Mouse (Mus musculus): ENCODE data around the gene Erich2. TPM values are rescaled to one million over a fixed set of nuclear protein-coding genes. Genes with fewer than 3 reads are reported as not detected.
"Not testable (repeated sequence)": the region's sequence is repeated elsewhere in the genome, so short reads cannot be mapped to it uniquely, and the experiment has no call there.

Erich2 gene
- polyA plus RNA-seq, 1 experiment from 2014 or later, result 0.31 TPM

DNA sequence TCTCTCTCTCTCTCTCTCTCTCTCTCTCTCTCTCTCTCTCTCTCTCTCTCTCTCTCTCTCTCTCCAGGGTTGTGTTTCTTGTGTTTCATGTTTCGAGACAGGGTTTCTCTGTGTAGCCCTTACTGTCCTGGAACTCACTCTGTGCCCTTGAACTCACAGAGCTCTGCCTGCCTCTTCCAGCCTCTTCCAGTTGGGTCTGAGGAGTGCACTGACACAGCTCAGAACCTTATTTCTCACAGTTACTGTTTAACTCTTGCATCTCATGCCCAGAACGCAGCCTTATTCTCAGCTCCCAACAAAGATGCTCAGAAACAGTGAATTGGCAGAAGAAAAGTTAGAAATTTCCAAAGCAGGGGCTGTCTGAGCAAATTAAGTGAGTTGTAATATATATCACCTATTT, 2.2 kb upstream of the Erich2 start:
- 43% methylated on average over 2 of the region's 2 CpGs for WGBS (ENCODE audit: insufficient replicate concordance)

GRCm38 (mm10) chr2:70509021-70509632, 508 bp downstream of the Erich2 start:
- Histone ChIP-seq H3K27me3 (ENCODE audit: control insufficient read depth, insufficient read depth, low read length) (no peaks in the 10 kb centered on the region), H3K27ac (ENCODE audit: low read depth, low read length) (peak overlapping the region; percentile 22; the same call in 1 of the 2 replicates), H3K9ac (ENCODE audit: low read depth, low read length) (peak overlapping the region; percentile 64), H3K4me1 (ENCODE audit: control insufficient read depth, insufficient read depth, low read length) (no peaks in the 10 kb centered on the region; the same call in 1 of the 2 replicates), H3K36me3 (ENCODE audit: control insufficient read depth, insufficient read depth, low read length) (no peaks in the 10 kb centered on the region), H3K4me2 (peak overlapping the region; percentile 88), H3K4me3 (ENCODE audit: low read depth, low read length) (peak overlapping the region; percentile 58), H3K9me3 (replicated peaks; ENCODE audit: control insufficient read depth, low read length) (no peaks in the 10 kb centered on the region)
- under 1% methylated on average over 56 of the region's 56 CpGs for whole genome bisulfite sequencing (ENCODE audit: insufficient replicate concordance)
- peak; percentile 91 for ATAC-seq (replicated peaks; ENCODE audit: insufficient number of reproducible peaks, low FRiP score, low TSS enrichment)

More for the DNA sequence above, 2.2 kb upstream of the Erich2 start:
- no peak overlapping the region for H3K4me3 ChIP-seq (ENCODE audit: low read depth, low read length)
- H3K36me3 ChIP-seq (ENCODE audit: control insufficient read depth, insufficient read depth, low read length), result no peaks in the 10 kb centered on the region
- no peak overlapping the region for H3K27ac ChIP-seq (ENCODE audit: low read depth, low read length)
- no peaks in the 10 kb centered on the region for H3K27me3 ChIP-seq (ENCODE audit: control insufficient read depth, insufficient read depth, low read length)
- no peaks in the 10 kb centered on the region; the same call in 1 of the 2 replicates for H3K4me1 ChIP-seq (ENCODE audit: control insufficient read depth, insufficient read depth, low read length)
- no peak for ATAC-seq (replicated peaks; ENCODE audit: insufficient number of reproducible peaks, low FRiP score, low TSS enrichment)
- H3K9ac ChIP-seq (ENCODE audit: low read depth, low read length), result no peak overlapping the region
- no peaks in the 10 kb centered on the region for H3K9me3 ChIP-seq (replicated peaks; ENCODE audit: control insufficient read depth, low read length)
- H3K4me2 ChIP-seq, result no peak overlapping the region

- not testable (repeated sequence) for H3K36me3 ChIP-seq (ENCODE audit: control insufficient read depth, insufficient read depth, low read length); H3K27ac ChIP-seq (ENCODE audit: low read depth, low read length); H3K4me1 ChIP-seq (ENCODE audit: control insufficient read depth, insufficient read depth, low read length); H3K4me2 ChIP-seq; ATAC-seq (replicated peaks; ENCODE audit: insufficient number of reproducible peaks, low FRiP score, low TSS enrichment); H3K4me3 ChIP-seq (ENCODE audit: low read depth, low read length); H3K27me3 ChIP-seq (ENCODE audit: control insufficient read depth, insufficient read depth, low read length); H3K9ac ChIP-seq (ENCODE audit: low read depth, low read length); H3K9me3 ChIP-seq (replicated peaks; ENCODE audit: control insufficient read depth, low read length)
- WGBS (ENCODE audit: insufficient replicate concordance), result 46% methylated on average over 7 of the region's 7 CpGs
Observed at GRCm38 (mm10) chr2:70538283-70538682, 29.7 kb downstream of the Erich2 start.

- WGBS (ENCODE audit: insufficient replicate concordance), result 50% methylated on average over 6 of the region's 6 CpGs
- H3K4me3 ChIP-seq (ENCODE audit: low read depth, low read length), result no peak overlapping the region
- H3K36me3 ChIP-seq (ENCODE audit: control insufficient read depth, insufficient read depth, low read length), result no peaks in the 10 kb centered on the region
- H3K27ac ChIP-seq (ENCODE audit: low read depth, low read length), result no peak overlapping the region
- ATAC-seq (replicated peaks; ENCODE audit: insufficient number of reproducible peaks, low FRiP score, low TSS enrichment), result no peak
- no peaks in the 10 kb centered on the region for H3K9me3 ChIP-seq (replicated peaks; ENCODE audit: control insufficient read depth, low read length)
- no peaks in the 10 kb centered on the region for H3K27me3 ChIP-seq (ENCODE audit: control insufficient read depth, insufficient read depth, low read length)
- H3K4me1 ChIP-seq (ENCODE audit: control insufficient read depth, insufficient read depth, low read length), result no peaks in the 10 kb centered on the region
- no peak overlapping the region for H3K4me2 ChIP-seq
- no peak overlapping the region for H3K9ac ChIP-seq (ENCODE audit: low read depth, low read length)
Observed at GRCm38 (mm10) chr2:70550671-70551070, 42.1 kb downstream of the Erich2 start.

DNA sequence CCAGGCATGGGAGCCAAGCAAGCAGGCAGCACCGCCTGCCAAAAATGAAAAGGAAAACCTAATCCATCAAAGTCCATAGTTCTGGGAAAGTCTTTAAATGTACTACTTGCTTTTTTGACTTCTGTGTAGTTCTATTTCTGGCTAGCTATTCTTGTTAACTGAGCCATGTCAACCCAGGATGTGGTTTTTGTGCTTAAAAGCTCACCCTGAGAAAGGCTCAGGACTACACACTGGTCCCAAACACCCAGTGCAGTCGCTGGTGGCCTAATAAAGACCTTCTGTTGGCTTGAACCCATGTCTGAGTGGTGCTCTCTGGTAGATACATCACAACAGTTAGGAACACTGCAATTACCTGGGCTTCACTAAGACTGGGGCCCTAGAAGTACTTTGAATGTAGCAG, 42.8 kb downstream of the Erich2 start:
- Histone ChIP-seq H3K9me3 (replicated peaks; ENCODE audit: control insufficient read depth, low read length) (no peaks in the 10 kb centered on the region), H3K27me3 (ENCODE audit: control insufficient read depth, insufficient read depth, low read length) (0 out of 2 replicates have a peak, but pooled peaks cover 2% of the 10 kb centered on the region), H3K4me2 (no peak overlapping the region), H3K4me3 (ENCODE audit: low read depth, low read length) (no peak overlapping the region), H3K36me3 (ENCODE audit: control insufficient read depth, insufficient read depth, low read length) (no peaks in the 10 kb centered on the region), H3K4me1 (ENCODE audit: control insufficient read depth, insufficient read depth, low read length) (no peaks in the 10 kb centered on the region), H3K9ac (ENCODE audit: low read depth, low read length) (no peak overlapping the region), H3K27ac (ENCODE audit: low read depth, low read length) (no peak overlapping the region)
- no peak for ATAC-seq (replicated peaks; ENCODE audit: insufficient number of reproducible peaks, low FRiP score, low TSS enrichment)
- 79% methylated on average over 2 of the region's 2 CpGs for WGBS (ENCODE audit: insufficient replicate concordance)

DNA sequence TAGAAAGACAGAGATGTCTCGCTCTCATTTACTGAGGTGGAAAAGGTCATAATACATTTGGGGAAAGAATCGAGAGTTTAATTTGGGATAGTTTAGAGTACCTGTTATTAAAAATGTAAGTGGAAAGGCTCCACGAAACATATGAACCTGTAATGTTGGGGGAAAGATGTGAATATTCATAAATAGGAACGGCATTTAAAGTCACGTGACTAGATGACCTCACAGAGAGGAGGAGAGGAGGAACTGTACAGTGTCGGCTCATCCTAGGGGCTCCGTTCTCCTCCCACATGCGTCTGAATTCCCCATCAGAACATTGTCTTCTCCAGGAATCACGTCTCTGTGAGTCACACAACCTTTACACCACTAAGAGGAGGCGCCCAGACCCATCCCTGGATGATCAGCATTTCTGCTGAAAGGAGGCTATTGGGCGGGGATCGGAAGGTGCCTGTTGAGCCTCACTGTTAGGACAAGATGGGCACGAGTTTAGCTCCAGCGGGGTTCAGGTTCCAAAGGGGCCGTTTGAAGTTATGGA, 43.5 kb downstream of the Erich2 start:
- H3K9me3 ChIP-seq (replicated peaks; ENCODE audit: control insufficient read depth, low read length), result no peaks in the 10 kb centered on the region
- H3K27ac ChIP-seq (ENCODE audit: low read depth, low read length), result no peak overlapping the region
- no peaks in the 10 kb centered on the region for H3K36me3 ChIP-seq (ENCODE audit: control insufficient read depth, insufficient read depth, low read length)
- no peak overlapping the region for H3K4me3 ChIP-seq (ENCODE audit: low read depth, low read length)
- H3K27me3 ChIP-seq (ENCODE audit: control insufficient read depth, insufficient read depth, low read length), result 0 out of 2 replicates have a peak, but pooled peaks cover 4% of the 10 kb centered on the region
- H3K4me1 ChIP-seq (ENCODE audit: control insufficient read depth, insufficient read depth, low read length), result no peaks in the 10 kb centered on the region
- H3K4me2 ChIP-seq, result no peak overlapping the region
- H3K9ac ChIP-seq (ENCODE audit: low read depth, low read length), result no peak overlapping the region
- ATAC-seq (replicated peaks; ENCODE audit: insufficient number of reproducible peaks, low FRiP score, low TSS enrichment), result no peak
- 76% methylated on average over 15 of the region's 15 CpGs for WGBS (ENCODE audit: insufficient replicate concordance)

GRCm38 (mm10) chr2:70552772-70553171, 44.2 kb downstream of the Erich2 start, which contains the start of gene Gad1:
Gene Gad1, plus strand, starts transcription at chr2:70553072.
- Histone ChIP-seq H3K4me1 (ENCODE audit: control insufficient read depth, insufficient read depth, low read length) (no peaks in the 10 kb centered on the region), H3K4me2 (no peak within 1 kb of the TSS), H3K36me3 (ENCODE audit: control insufficient read depth, insufficient read depth, low read length) (no peaks in the 10 kb centered on the region), H3K9me3 (replicated peaks; ENCODE audit: control insufficient read depth, low read length) (no peaks in the 10 kb centered on the region), H3K9ac (ENCODE audit: low read depth, low read length) (no peak within 1 kb of the TSS), H3K27ac (ENCODE audit: low read depth, low read length) (no peak within 1 kb of the TSS), H3K27me3 (ENCODE audit: control insufficient read depth, insufficient read depth, low read length) (0 out of 2 replicates have a peak, but pooled peaks cover 9% of the 10 kb centered on the region), H3K4me3 (ENCODE audit: low read depth, low read length) (no peak within 1 kb of the TSS)
- 53% methylated on average over 4 of the region's 4 CpGs for WGBS (ENCODE audit: insufficient replicate concordance)
- ATAC-seq (replicated peaks; ENCODE audit: insufficient number of reproducible peaks, low FRiP score, low TSS enrichment), result no peak

DNA sequence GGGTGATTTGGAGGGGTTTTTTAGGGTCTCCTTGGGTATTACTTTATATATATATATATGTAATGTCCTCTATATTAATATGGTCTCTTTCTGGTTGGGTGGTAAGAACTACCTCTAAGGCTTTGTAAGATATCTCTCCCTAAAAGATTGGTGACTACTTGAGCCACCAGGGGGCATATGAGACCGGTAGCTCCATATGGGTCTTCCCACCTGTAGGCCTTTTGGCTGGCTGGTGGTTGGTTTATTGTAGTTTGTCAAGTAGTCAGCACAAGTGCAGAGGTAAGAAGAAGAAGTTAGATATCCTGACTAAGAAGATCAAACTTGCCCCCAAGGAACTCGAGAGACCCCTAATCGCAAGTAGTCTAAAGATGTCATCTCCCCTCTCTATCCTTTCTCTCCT, 45.2 kb downstream of the Erich2 start:
- Histone ChIP-seq H3K4me2 (no peak overlapping the region), H3K9ac (ENCODE audit: low read depth, low read length) (no peak overlapping the region), H3K27ac (ENCODE audit: low read depth, low read length) (no peak overlapping the region), H3K4me3 (ENCODE audit: low read depth, low read length) (no peak overlapping the region), H3K9me3 (replicated peaks; ENCODE audit: control insufficient read depth, low read length) (no peaks in the 10 kb centered on the region), H3K27me3 (ENCODE audit: control insufficient read depth, insufficient read depth, low read length) (peaks cover 13% of the 10 kb centered on the region), H3K4me1 (ENCODE audit: control insufficient read depth, insufficient read depth, low read length) (no peaks in the 10 kb centered on the region), H3K36me3 (ENCODE audit: control insufficient read depth, insufficient read depth, low read length) (no peaks in the 10 kb centered on the region)
- no peak for ATAC-seq (replicated peaks; ENCODE audit: insufficient number of reproducible peaks, low FRiP score, low TSS enrichment)
- WGBS (ENCODE audit: insufficient replicate concordance), result 70% methylated on average over 3 of the region's 3 CpGs
